Mouse (Mus musculus): ENCODE measurements at regions not wholly inside any gene's neighbourhood (a gene's known extent, or its start where the extent isn't known, plus 50 kb on each side); places are given as distances from the start of the nearest gene placed in this dataset.

GRCm38 (mm10) chr9:120721451-120722123, 150.3 kb downstream of the Rpl14 start:
- no peak for DNase-seq (ENCODE audit: low spot score in 2 of 2)

GRCm38 (mm10) chr9:120723026-120723425, 151.8 kb downstream of the Rpl14 start:
- DNase-seq (ENCODE audit: low spot score in 2 of 2), result no peak

- DNase-seq (ENCODE audit: low spot score in 2 of 2), result no peak
These were observed 160.8 kb downstream of the Rpl14 start for GRCm38 (mm10) chr9:120731952-120732622.

- no peak for DNase-seq (ENCODE audit: low spot score in 2 of 2)
These were observed 161.5 kb downstream of the Rpl14 start for GRCm38 (mm10) chr9:120732650-120733293.

- DNase-seq (ENCODE audit: low spot score in 2 of 2), result no peak
These were observed 162.6 kb downstream of the Rpl14 start for GRCm38 (mm10) chr9:120733681-120734465.

GRCm38 (mm10) chr9:120735217-120735616, 164.0 kb downstream of the Rpl14 start:
- DNase-seq (ENCODE audit: low spot score in 2 of 2), result no peak

GRCm38 (mm10) chr9:120737956-120738355, 166.7 kb downstream of the Rpl14 start:
- DNase-seq (ENCODE audit: low spot score in 2 of 2), result no peak

GRCm38 (mm10) chr9:120739199-120739952, 168.1 kb downstream of the Rpl14 start:
- no peak for DNase-seq (ENCODE audit: low spot score in 2 of 2)

- no peak for DNase-seq (ENCODE audit: low spot score in 2 of 2)
These were observed 168.8 kb downstream of the Rpl14 start for GRCm38 (mm10) chr9:120739953-120740524.

GRCm38 (mm10) chr9:120741521-120741920, 170.3 kb downstream of the Rpl14 start:
- DNase-seq (ENCODE audit: low spot score in 2 of 2), result no peak

GRCm38 (mm10) chr9:120743455-120743854, 172.2 kb downstream of the Rpl14 start:
- DNase-seq (ENCODE audit: low spot score in 2 of 2), result no peak

GRCm38 (mm10) chr9:120745674-120746073, 174.4 kb downstream of the Rpl14 start:
- DNase-seq (ENCODE audit: low spot score in 2 of 2), result no peak

- DNase-seq (ENCODE audit: low spot score in 2 of 2), result no peak
These were observed 178.2 kb upstream of the Ctnnb1 start for GRCm38 (mm10) chr9:120750820-120751219.

GRCm38 (mm10) chr9:120751686-120752484, 177.1 kb upstream of the Ctnnb1 start:
- no peak for DNase-seq (ENCODE audit: low spot score in 2 of 2)

- DNase-seq (ENCODE audit: low spot score in 2 of 2), result no peak
These were observed 174.9 kb upstream of the Ctnnb1 start for GRCm38 (mm10) chr9:120754151-120754550.

- DNase-seq (ENCODE audit: low spot score in 2 of 2), result no peak
These were observed 173.5 kb upstream of the Ctnnb1 start for GRCm38 (mm10) chr9:120755486-120755885.

GRCm38 (mm10) chr9:120758003-120758402, 171.0 kb upstream of the Ctnnb1 start:
- no peak for DNase-seq (ENCODE audit: low spot score in 2 of 2)

- DNase-seq (ENCODE audit: low spot score in 2 of 2), result no peak
These were observed 170.4 kb upstream of the Ctnnb1 start for GRCm38 (mm10) chr9:120758632-120759031.

- no peak for DNase-seq (ENCODE audit: low spot score in 2 of 2)
These were observed 169.2 kb upstream of the Ctnnb1 start for GRCm38 (mm10) chr9:120759771-120760170.

GRCm38 (mm10) chr9:120763802-120764201, 165.2 kb upstream of the Ctnnb1 start:
- DNase-seq (ENCODE audit: low spot score in 2 of 2), result no peak

Measured in spleen, postnatal 10 days (tissue).